Mouse (Mus musculus): ENCODE data around the gene Vmn2r54.
"Not testable (repeated sequence)": the region's sequence is repeated elsewhere in the genome, so short reads cannot be mapped to it uniquely, and the experiment has no call there.

Gene Vmn2r54

DNA sequence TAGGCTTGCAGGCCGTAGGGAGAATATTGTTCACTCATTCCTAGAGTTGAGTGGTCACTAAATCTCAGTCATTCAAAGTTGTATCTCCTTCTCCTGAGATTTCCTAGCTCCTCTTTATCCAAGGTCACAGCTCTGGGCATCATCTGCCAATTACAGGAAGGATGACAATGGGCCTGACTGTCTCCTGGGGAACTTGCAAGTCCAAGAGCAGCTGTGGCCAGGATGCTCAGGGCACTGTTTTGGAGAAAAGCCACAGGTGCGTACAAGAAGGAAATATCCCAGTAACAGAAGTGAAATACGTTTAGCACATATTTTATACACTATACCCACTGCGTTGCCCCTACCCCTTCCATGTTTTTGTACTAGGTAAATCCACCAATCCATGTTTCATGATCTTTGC lies at the start of gene Vmn2r54:
Gene Vmn2r54, minus strand, starts transcription at position 101 of the 400 bp plus-strand sequence.
- not testable (repeated sequence) for DNase-seq

DNA sequence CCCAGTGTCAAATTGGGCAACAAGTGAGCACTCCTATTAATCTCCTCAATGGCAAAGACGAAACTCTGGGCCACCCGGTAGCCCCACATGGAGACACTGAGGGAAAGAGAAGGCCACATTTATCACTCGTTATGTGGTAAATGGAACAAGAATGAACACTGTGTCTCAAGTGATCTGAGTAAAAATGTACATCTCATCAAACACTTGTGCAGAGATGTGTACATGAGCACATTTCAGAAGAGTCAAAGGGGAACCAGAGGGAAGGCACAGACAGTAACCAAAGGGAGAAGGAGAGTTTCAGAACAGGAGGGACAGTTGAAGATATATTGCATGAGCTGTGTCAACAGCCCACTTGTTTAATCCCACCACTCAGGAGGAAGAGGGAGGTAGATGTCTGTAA lies 44.8 kb upstream of the Vmn2r54 start, which contains the start of gene Vmn2r55:
Gene Vmn2r55, minus strand, starts transcription at position 101 of the 400 bp plus-strand sequence.
- not testable (repeated sequence) for DNase-seq

DNA sequence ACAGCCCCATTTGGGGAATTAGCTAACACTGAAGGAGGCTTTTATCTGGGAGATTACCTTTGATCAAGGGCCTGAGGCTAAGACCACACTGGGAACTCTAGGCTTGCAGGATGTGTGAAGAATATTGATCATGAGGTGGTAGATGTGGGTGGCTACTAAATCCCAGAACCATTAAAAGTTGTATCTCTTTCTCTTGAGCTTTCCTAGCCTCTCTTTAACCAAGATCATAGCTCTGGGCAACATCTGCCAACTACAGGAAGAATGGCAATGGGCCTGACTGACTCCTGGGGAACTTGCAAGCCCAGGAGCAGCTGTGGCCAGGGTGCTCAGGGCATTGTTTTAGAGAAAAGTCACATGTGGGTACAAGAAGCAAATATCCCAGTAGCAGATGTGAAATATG lies 31.4 kb downstream of the Vmn2r54 start, which contains the start of gene Vmn2r53:
Gene Vmn2r53, minus strand, starts transcription at position 101 of the 400 bp plus-strand sequence.
- DNase-seq, result no peak
